Mouse (Mus musculus): ENCODE measurements around the gene Gm20458.

DNA sequence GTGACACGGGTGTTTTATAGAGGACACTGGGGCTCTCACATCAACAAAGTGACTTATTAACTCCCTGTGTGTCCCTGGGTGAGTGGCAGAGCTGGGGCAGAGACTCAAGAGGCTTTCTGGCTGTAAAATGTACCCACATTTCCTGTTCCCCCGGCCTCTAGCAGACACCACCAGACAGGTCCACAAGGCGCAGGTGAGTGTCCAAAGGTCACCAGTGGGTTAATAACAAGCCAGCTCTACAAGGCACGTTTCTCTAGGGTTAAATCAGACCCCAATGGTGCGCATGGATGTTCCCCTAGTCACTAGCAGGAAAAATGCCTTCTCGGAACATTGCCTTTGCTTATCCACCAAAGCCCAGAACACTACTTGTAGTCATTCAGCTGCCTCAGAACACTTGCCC, 23.1 kb upstream of the Gm20458 start:
- TF ChIP-seq CTCF (IDR thresholded peaks at IDR 0.05; ENCODE audit: low read depth) (no peak), EP300 (IDR thresholded peaks at IDR 0.05; ENCODE audit: low read depth) (no peak)

All from liver, postnatal 0 days (tissue).